Mouse (Mus musculus) layer of hippocampus, adult 2 months (tissue): ENCODE results near the gene Gm45808. TPM values are rescaled to one million over a fixed set of nuclear protein-coding genes. Genes with fewer than 3 reads are reported as not detected.
"Not testable (repeated sequence)": the region's sequence is repeated elsewhere in the genome, so short reads cannot be mapped to it uniquely, and the experiment has no call there.

Experiments
- DNase-seq, 2 experiments: peaks; one replicate each; pipeline ENCODE4 v3.0.0; 2022; ENCODE audit warnings: low spot score in 2 of 2
- H3K27ac ChIP-seq: fragments of 200-600 bp; 2 replicates; pipeline ENCODE4 v1.8.1; 2022
- H3K4me3 ChIP-seq: fragments of 200-600 bp; 2 replicates; pipeline ENCODE4 v1.8.1; 2022; ENCODE audit warnings: mild to moderate bottlenecking
- CTCF ChIP-seq: fragments of 200-600 bp; conservative IDR thresholded peaks from 2 replicates; pipeline ENCODE4 v1.8.1; 2022; ENCODE audit warnings: antibody characterized with exemption, mild to moderate bottlenecking, moderate library complexity
- total RNA-seq, 2 experiments: library from RNA; stranded (reverse); gene quantifications; 2 replicates each; pipeline ENCODE4 v1.2.3; 2021

Gm45808 gene
- total RNA-seq, 2 experiments from 2014 or later = 2.1 to 3.1 TPM

GRCm38 (mm10) chr7:45521728-45522184 lies 35.1 kb upstream of the Gm45808 start:
- peak; percentile 62 for TF ChIP-seq CTCF
- DNase-seq = peak; percentile 91 to 92
- peak overlapping the region; percentile 88 for H3K27ac ChIP-seq
- H3K4me3 ChIP-seq = peak overlapping the region; percentile 73

DNA sequence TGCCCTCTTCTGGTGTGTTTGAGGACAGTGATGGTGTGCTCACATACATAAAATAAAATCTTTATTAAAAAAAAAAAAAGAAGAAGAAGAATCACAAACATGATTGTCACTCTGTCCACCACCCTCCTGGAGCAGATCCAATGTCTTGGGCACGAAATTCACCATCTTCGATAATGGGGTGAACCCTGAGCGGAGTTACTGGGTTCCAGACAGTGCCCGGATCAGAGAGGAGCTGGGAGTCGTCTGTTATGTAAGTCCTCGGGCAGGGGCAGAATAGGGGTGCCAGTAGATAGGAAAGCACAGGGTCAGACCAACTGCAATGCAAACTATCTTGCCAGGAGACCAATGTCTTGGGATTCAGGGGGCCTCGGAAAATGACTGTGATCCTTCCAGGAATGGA lies 34.0 kb upstream of the Gm45808 start:
- peak; percentile 15; the same call in 1 of the 2 replicates for TF ChIP-seq CTCF
- Histone ChIP-seq H3K4me3 (no peak overlapping the region), H3K27ac (no peak overlapping the region)
- no peak for DNase-seq

DNA sequence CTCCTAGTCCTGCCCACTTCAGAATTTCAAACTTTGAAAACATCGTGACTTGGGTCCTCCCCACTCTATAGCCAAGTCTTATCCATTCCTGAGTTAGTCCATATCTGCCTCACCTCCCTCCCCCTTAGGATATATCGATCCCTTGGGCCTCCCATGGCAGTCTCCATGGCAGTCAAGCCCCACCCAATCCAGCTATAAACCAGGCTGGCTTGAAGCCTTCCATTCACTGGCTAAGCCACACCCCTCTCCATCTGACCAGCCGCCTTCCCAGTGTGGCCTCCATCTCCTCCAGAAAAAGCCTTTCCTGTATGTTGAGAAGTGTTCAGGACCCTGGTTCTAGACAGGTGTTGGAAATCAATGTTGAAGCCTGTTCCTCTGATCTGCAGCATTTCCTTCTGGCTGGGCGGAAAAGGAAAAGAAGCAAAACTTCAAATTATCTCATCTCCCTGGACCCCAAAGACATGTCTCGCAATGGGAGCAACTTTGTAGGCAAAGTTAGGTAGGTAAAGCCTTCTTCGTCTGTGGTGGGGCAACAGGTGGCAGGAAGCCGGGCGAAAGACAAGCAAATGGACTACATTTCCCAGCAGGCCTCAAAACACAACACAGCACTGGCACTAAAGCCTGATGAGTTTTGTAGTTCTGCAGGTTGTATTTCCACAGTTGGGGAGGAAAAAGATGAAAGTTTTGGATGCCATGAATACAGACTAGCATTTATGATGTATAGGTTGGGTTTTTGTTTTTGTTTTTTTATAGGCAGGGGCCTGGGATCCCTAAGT lies 32.9 kb upstream of the Gm45808 start:
- no peak overlapping the region for H3K4me3 ChIP-seq
- TF ChIP-seq CTCF = no peak
- no peak for DNase-seq
- no peak overlapping the region for H3K27ac ChIP-seq

- no peak for TF ChIP-seq CTCF
These were observed 32.0 kb upstream of the Gm45808 start for GRCm38 (mm10) chr7:45518618-45519017.

GRCm38 (mm10) chr7:45516846-45517245 lies 30.2 kb upstream of the Gm45808 start:
- H3K4me3 ChIP-seq, DNase-seq: not testable (repeated sequence)
- TF ChIP-seq CTCF = peak; percentile 71

More at GRCm38 (mm10) chr7:45518618-45519017, 32.0 kb upstream of the Gm45808 start:
- DNase-seq = no peak
- H3K4me3 ChIP-seq = no peak overlapping the region
- H3K27ac ChIP-seq = no peak overlapping the region

GRCm38 (mm10) chr7:45515436-45515835 lies 28.8 kb upstream of the Gm45808 start:
- H3K4me3 ChIP-seq = no peak overlapping the region
- no peak for DNase-seq
- no peak for TF ChIP-seq CTCF
- H3K27ac ChIP-seq = no peak overlapping the region

More at GRCm38 (mm10) chr7:45516846-45517245, 30.2 kb upstream of the Gm45808 start:
- not testable (repeated sequence) for H3K27ac ChIP-seq

GRCm38 (mm10) chr7:45514411-45514810 lies 27.8 kb upstream of the Gm45808 start:
- H3K4me3 ChIP-seq = no peak overlapping the region
- 0 out of 2 replicates have a peak, but pooled peaks have one; percentile 6 for TF ChIP-seq CTCF
- no peak overlapping the region for H3K27ac ChIP-seq
- no peak for DNase-seq

- no peak; the same call in 1 of the 2 replicates for TF ChIP-seq CTCF
- peak within 1 kb of the TSS; percentile 90 for H3K27ac ChIP-seq
- peak within 1 kb of the TSS; percentile 79 for H3K4me3 ChIP-seq
- DNase-seq = peak; percentile 84 to 90
These were observed 23.5 kb upstream of the Gm45808 start, which contains the start of gene Nucb1 for GRCm38 (mm10) chr7:45509912-45510787. TSS of gene Nucb1 (minus strand) at chr7:45510406.

GRCm38 (mm10) chr7:45509181-45509882 lies 22.7 kb upstream of the Gm45808 start:
- H3K27ac ChIP-seq = peak overlapping the region; percentile 90
- TF ChIP-seq CTCF = no peak

DNA sequence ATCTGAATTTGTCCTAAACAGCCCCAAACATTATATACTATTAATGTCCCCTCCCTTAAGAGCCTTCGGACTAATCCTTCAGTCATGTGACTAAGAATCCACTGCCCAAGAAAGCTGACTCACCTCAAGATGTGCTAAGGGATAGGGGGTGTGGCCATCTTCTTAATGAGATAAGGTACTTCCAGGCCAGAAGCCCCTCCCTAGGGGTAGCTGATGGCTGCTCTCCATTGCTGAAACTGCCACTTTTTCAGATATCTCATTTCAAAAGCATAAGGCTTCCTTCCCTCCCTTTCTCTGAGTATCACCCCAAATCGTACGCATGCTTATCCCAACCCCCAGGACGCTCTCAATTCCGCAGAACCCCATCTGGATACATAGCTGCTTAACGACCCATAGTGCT lies 21.9 kb upstream of the Gm45808 start:
- TF ChIP-seq CTCF = no peak
- Histone ChIP-seq H3K4me3 (no peak overlapping the region), H3K27ac (no peak overlapping the region)

More at GRCm38 (mm10) chr7:45509181-45509882, 22.7 kb upstream of the Gm45808 start:
- H3K4me3 ChIP-seq = peak overlapping the region; percentile 79
- no peak for DNase-seq

GRCm38 (mm10) chr7:45507583-45507982 lies 21.0 kb upstream of the Gm45808 start:
- no peak for TF ChIP-seq CTCF

More for the DNA sequence above, 21.9 kb upstream of the Gm45808 start:
- no peak for DNase-seq

DNA sequence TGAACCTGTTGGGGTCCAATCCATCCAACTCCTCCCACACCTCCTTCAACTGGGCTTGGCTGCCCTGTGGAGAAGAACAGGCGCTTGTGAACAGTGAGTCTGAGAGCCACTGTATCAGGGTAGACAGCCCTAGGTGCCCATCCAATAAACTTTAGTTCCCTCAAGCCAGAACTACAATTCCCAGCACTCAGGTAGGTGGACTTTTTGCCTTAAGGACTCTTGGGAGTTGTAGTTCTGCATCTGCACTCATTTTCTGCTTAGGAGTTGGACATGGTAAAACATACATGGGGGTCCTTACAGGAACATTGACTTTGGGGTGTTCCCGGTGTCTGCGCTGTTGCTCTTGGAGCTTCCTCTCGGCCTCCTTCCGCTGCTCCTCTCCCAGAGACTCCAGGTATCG lies 11.8 kb upstream of the Gm45808 start:
- TF ChIP-seq CTCF = no peak
- Histone ChIP-seq H3K4me3 (no peak overlapping the region), H3K27ac (no peak overlapping the region)
- DNase-seq = no peak

More at GRCm38 (mm10) chr7:45507583-45507982, 21.0 kb upstream of the Gm45808 start:
- Histone ChIP-seq H3K27ac (no peak overlapping the region), H3K4me3 (no peak overlapping the region)
- no peak for DNase-seq
